Mouse (Mus musculus) ovary, postnatal 36 days (tissue): ENCODE data around the gene Wnk3.
"Not testable (repeated sequence)": the region's sequence is repeated elsewhere in the genome, so short reads cannot be mapped to it uniquely, and the experiment has no call there.

Source experiments
- DNase-seq: peaks from one replicate; pipeline ENCODE4 v3.0.0; 2022; ENCODE audit warnings: low spot score, mixed read lengths

The Wnk3 gene

DNA sequence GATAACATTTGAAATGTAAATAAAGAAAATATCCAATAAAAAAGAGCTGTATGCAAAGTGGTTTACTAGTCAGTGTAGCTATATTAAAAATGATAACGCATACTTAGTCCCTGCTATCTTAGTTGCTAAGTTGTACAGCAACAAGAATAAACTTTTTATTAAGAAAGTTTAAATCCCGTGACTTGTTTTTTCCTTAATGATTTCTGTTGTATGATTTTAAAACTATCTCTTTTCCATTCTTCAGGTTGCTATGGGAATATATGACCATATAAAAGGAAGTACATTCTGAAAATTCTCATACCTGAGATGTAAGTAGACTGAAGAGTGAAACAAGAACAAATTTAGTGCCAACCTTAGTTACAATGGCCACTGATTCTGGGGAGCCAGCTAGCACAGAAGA, at the start of gene Wnk3:
TSS of gene Wnk3 (plus strand) at position 301 of the 400 bp plus-strand sequence.
- no peak for DNase-seq

DNA sequence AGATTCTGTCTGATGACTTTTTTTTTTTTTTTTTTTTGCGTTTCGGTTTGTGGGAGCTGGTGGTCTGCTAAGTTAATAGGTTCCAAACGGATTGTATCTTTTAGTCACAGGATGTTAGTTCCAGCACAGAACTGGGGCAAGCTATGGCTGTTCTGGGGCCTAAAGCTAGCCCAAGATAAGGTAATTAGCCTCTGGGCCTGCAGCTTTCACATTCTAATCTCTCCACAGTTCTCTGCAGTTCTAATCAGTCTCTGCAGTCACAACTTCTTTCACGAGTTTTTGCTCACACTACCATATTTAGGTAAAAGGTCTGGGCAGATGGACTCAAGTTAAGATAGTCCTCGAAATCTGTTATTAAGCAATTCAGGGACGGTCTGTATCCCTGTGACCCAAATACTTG, 39.5 kb upstream of the Wnk3 start:
- DNase-seq: no peak

DNA sequence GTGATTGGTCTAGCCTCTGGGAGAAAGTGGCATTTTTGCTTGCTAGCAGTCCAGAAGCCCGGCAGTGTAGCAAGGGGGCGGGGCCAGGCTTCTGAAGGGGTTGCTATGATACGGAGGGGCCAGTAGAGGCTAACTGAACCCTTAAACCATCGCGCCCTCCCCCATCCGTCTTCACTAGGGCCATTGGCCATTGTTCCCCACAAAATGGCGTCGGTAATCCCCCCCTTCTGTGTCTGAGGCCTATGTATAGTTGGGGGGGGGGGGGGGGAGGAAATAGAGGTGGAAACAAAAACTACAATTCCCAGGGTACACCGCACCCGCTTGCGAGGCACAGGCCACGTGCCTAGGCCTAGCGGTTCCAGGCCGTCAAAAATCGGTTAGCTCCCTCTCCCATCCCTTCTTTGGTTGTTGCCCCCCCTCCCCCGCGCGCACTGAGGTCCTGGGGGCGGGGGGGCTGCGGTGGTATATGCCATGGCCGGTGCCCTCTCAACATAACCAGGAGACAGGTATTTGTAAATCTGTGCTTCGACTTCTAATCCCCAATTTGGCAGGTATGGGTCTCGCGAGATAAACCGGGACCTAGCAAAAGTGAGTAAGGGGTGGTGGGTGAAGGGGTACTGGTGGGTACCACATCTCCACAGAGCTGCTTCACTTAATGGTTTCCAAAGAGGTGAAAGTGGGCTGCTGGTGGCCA, 29.3 kb upstream of the Wnk3 start:
- peak; percentile 48 for DNase-seq

DNA sequence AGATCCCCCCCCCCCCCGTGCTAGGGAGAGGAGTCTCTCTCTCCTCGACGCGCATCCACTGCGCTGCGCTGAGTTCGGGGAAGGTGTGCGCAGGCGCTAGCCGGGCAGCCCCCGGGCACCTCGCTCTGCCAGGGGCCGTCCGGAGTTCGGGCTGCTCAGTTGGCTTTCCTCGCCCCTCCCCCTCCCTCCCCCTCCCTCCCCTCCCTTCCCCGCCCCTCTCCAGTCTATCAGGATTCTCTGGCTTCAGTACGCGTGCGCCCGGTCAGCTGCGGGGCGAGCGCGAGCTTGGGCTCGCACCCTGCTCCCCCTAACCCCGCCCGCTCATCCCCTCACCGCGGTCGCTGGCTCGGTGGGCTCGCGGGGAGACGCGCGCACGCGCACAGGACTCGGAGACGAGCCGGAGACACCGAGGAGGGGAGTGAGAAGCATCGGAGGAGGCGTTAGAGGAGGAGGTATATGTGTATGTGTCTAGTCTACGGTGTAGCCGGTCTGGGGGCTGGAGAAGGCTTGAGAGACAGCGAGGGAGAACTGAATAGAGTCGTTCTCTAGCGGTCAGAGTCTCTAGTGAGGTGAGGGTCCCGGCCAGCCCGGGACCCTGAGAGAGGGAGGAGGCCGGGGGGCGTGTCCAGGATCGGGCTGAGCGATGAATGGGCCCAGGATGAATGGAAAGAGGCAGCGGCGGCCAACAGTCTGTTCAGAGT, 28.5 kb upstream of the Wnk3 start:
- DNase-seq: peak; percentile 74

DNA sequence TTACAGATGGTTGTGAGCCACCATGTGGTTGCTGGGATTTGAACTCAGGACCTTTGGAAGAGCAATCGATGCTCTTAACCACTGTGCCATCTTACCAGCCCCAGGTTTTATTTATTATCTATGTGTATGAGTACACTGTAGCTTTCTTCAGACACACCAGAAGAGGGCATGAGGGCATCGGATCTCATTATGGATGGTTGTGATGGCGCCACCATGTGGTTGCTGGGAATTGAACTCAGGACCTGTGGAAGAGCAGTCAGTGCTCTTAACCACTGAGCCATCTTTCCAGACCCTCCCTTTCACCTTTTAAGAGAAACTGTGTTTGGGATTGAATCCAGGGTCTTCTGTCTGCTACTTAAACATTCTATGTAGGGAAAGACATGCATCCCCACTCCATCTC, 24.7 kb upstream of the Wnk3 start:
- not testable (repeated sequence) for DNase-seq

DNA sequence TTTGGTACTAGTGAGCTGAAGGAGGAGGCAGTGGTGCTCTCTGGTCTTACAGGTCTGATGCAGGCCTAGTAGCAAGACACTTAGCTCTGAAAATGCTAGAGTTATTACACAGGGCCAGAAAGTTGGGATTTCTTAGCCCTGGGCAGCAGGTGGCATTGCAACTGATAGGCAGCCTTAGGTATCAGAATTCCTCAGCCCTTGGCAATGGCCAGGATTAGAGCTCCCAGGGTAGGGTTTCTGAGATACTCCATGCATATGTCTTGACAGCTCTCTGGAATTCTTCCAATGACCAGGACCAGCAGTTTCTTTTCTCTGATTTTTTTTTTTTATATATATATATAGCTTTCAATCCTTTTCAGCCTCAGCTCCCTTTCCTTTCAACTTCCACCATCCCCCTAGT, 100.5 kb downstream of the Wnk3 start:
- no peak for DNase-seq

DNA sequence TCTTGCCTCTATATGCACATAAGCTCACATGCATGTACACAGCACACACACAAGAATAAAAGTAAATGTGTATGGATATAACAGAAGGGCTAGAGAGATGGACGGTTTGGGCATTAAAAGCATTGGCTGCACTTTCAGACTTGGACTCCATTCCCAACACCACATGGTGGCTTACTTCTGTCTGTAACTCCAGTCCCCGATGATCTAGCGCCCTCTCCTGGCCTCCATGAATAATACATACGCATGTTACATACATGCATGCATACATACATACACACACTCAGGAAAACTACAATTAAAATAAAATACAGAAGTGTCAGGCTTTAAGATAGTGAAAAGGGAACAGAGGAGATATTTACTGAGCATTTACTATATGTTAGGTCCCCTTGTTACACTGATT, 115.9 kb downstream of the Wnk3 start:
- no peak for DNase-seq

DNA sequence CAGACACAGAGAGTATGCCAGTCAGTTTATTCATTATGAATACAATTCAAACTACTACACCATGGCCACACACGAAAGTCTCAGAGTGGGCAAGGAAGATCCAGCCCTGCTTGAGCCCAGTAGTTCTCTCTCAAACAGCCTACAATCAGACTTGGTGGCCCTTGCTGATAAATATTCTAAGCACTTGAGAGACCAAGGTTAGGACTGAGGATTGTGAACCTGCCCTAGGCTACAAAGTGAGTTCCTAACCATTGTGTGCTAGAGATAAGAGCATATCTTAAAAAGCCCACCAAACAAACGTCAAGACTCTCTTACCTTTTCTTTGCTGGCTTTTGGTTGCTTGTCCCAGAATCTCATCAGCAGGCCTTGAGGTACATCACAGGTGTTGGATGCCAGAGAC, 135.7 kb downstream of the Wnk3 start:
- DNase-seq: no peak

DNA sequence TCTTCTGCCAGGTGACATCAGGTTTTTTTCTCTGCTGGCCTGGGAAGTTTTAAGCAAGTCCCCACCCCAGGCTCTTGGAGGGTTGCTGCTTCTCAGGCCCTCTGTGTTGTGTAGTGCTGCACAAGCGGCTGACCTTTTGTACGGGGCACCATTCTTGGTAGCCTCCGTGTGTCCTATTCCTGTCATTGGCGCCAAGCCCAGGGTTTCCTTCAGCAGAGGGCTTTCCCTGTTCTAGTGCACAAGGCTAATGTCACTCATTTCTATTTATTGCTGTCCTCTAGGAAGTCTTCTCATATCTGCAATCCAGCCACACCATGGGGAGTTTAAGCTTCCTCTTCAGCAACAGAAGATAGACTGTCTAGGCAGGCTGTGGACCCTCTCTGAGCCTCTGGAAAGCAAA, 139.9 kb downstream of the Wnk3 start:
- DNase-seq: peak; percentile 28

DNA sequence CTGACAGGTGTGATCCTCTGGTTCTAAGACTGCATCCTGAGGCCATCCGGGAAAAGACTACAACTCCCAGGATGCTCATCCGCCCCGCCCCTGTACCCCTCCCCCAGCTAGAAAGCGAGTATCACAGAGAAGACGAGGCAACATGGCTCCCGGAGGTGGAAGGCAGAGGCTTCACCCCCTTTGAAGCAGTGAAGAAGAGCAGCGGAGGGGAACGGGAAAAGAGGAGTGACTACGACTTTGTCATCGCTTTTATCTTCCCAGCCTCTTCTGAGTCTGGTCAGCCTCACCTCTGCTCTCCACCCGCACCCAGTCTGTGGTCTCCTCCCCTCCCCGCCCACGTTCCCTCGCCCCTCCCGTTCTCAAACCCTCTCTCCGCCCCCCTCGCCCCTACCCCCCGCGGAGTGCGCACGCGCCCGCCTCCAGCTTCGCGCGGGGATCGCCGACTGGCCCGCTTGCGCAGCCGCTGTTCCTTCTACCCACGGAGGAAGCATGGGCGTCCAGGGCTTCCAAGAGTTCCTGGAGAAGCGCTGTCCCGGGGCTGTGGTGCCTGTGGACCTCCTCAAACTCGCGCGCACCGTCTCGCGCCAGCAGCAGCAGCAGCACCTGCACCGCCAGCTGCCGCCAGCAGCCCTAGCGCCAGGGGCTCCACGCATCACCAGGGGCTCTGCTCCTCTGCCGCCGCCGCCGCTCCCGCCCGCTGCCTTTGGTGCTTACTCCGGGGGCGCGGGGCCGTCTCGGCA, 146.1 kb downstream of the Wnk3 start, which contains the start of gene Fam120c:
TSS of gene Fam120c (plus strand) at position 415 of the 740 bp plus-strand sequence.
- peak; percentile 86 for DNase-seq

DNA sequence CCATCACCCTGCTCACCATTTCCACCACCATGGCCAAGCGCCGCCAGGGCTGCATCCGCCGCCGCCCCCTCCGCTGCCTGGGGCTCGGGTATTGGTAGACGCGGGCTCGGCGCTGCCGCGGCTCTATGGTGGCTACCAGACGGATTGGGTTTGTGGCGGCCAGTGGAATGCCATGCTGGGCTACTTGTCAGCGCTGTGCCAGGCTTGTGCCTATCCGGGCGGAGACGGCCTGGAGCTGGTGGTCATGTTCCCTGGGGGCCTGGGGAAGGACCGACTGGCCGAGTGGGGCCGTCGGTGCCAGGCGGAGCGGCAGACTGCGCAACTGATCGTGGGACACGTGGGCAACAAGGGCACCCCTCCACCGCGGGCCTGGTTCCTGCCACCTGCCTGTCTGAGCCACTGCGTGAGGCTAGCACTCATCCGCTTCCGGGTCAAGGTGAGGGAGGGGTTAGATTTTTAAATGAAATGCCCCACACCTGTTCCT, 146.7 kb downstream of the Wnk3 start:
- peak; percentile 42 for DNase-seq

DNA sequence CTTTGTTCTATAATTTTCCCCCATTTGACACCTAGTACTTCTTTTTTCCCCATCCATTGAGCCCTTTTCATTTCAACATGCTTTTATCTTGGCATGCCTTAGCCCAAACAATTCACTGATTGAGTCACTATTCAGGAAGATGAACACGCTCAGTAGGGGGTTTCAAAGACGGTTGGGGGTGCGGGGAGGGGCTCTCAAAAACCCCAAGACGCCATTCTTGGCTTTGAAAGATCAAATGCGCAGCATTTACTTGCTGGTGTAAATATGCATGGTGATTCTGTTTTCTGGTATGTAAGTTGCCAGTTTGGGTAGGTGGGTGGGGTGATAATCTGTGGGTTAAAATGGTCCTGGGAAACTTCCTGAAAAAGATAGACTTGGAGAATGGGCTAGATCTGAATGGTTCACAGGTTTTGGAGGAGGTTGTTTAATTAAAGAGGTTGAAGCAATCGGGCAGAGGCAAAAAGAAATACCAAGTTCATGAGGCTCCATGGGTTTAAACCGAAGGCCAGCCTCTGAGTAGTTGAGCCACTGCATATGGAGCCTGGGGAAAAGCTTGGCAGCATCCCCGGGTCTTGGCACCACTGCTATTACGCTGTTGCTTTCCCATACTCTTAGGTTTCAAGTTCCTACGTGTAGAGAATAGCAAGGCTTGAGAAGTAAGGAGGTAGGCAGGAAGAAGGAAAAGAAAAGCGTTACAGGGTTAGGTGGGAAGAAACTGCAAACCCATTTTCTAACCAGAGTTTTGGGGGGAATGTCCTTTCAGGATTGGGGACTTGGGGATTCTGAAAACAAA, 147.7 kb downstream of the Wnk3 start:
- peak; percentile 5 for DNase-seq

DNA sequence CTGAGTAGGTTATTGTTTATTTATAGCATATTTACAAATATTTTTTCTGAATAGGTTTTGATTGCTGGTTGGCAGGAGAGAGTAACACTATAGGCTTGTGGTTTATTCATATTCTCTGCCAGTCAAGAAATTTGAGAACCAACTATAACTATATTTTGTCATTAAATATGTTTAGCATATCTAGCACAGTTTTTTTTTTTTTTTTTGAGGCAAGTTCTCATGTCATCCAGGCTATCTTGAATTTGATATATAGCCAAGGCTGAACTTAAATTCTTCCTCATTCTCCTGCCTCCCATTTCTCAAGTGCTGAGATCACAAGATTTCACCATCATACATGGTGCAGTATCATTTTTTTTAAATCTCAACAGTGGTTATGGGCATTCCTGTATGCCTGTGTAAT, 149.4 kb downstream of the Wnk3 start:
- no peak for DNase-seq

DNA sequence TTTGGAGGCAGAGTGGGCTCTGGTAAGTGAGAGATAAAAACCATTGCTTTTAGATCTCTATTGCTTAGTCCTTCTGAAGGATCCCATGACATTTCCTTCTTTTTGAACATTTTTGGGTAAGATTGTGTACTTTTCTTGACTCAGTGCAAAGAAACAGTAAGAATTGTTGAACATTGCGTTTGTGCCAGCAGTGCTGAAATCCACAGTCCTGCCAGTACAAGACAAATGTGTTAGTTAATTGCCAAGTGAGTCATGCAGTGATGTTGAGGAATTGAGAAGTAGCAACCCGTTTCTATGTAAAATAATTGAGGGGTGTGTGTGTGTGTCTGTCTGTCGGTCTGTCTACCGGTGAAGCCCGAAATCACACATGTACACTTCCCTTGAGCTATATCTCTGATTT, 151.4 kb downstream of the Wnk3 start:
- DNase-seq: no peak
